Mouse (Mus musculus): ENCODE measurements around the gene Tubg1. TPM values are rescaled to one million over a fixed set of nuclear protein-coding genes. Genes with fewer than 3 reads are reported as not detected.
A peak's percentile ranks its signal among the peaks of the same experiment; 100 is the strongest.

Tubg1 gene
- polyA plus RNA-seq, 1 experiment from 2014 or later: 83.5 TPM

GRCm38 (mm10) chr11:101087682-101088055 is 32.1 kb upstream of the Tubg1 start:
- Histone ChIP-seq H3K27ac (ENCODE audit: low read depth, low read length) (peak overlapping the region; percentile 72), H3K36me3 (ENCODE audit: control insufficient read depth, insufficient read depth, low read length) (peaks cover 33% of the 10 kb centered on the region), H3K9ac (ENCODE audit: low read depth, low read length) (peak overlapping the region; percentile 80), H3K4me2 (peak overlapping the region; percentile 97), H3K4me1 (ENCODE audit: control insufficient read depth, insufficient read depth, low read length) (peaks cover 25% of the 10 kb centered on the region), H3K27me3 (ENCODE audit: control insufficient read depth, insufficient read depth, low read length) (no peaks in the 10 kb centered on the region), H3K9me3 (replicated peaks; ENCODE audit: control insufficient read depth, low read length) (no peaks in the 10 kb centered on the region), H3K4me3 (ENCODE audit: low read depth, low read length) (peak overlapping the region; percentile 66)
- WGBS (ENCODE audit: insufficient replicate concordance): 9% methylated on average over 8 of the region's 8 CpGs
- no peak for ATAC-seq (replicated peaks; ENCODE audit: insufficient number of reproducible peaks, low FRiP score, low TSS enrichment)

GRCm38 (mm10) chr11:101089931-101090330 is 29.8 kb upstream of the Tubg1 start:
- H3K4me3 ChIP-seq (ENCODE audit: low read depth, low read length): no peak overlapping the region
- H3K27ac ChIP-seq (ENCODE audit: low read depth, low read length): no peak overlapping the region
- no peak overlapping the region for H3K4me2 ChIP-seq
- no peaks in the 10 kb centered on the region for H3K9me3 ChIP-seq (replicated peaks; ENCODE audit: control insufficient read depth, low read length)
- peaks cover 26% of the 10 kb centered on the region for H3K4me1 ChIP-seq (ENCODE audit: control insufficient read depth, insufficient read depth, low read length)
- H3K27me3 ChIP-seq (ENCODE audit: control insufficient read depth, insufficient read depth, low read length): no peaks in the 10 kb centered on the region
- ATAC-seq (replicated peaks; ENCODE audit: insufficient number of reproducible peaks, low FRiP score, low TSS enrichment): no peak
- H3K36me3 ChIP-seq (ENCODE audit: control insufficient read depth, insufficient read depth, low read length): peaks cover 33% of the 10 kb centered on the region
- WGBS (ENCODE audit: insufficient replicate concordance): 90% methylated on average over 1 of the region's 1 CpGs
- H3K9ac ChIP-seq (ENCODE audit: low read depth, low read length): no peak overlapping the region

GRCm38 (mm10) chr11:101094930-101095313 is 24.8 kb upstream of the Tubg1 start:
- Histone ChIP-seq H3K4me2 (peak overlapping the region; percentile 73), H3K27ac (ENCODE audit: low read depth, low read length) (0 out of 2 replicates have a peak overlapping the region, but pooled peaks have one; percentile 96), H3K9me3 (replicated peaks; ENCODE audit: control insufficient read depth, low read length) (no peaks in the 10 kb centered on the region), H3K4me3 (ENCODE audit: low read depth, low read length) (peak overlapping the region; percentile 76), H3K4me1 (ENCODE audit: control insufficient read depth, insufficient read depth, low read length) (peaks cover 8% of the 10 kb centered on the region; the same call in 1 of the 2 replicates), H3K27me3 (ENCODE audit: control insufficient read depth, insufficient read depth, low read length) (no peaks in the 10 kb centered on the region), H3K9ac (ENCODE audit: low read depth, low read length) (peak overlapping the region; percentile 83), H3K36me3 (ENCODE audit: control insufficient read depth, insufficient read depth, low read length) (peaks cover 43% of the 10 kb centered on the region)
- under 1% methylated on average over 18 of the region's 18 CpGs for whole genome bisulfite sequencing (ENCODE audit: insufficient replicate concordance)
- 0 out of 2 replicates have a peak, but pooled peaks have one; percentile 10 for ATAC-seq (replicated peaks; ENCODE audit: insufficient number of reproducible peaks, low FRiP score, low TSS enrichment)

GRCm38 (mm10) chr11:101095314-101096024 is 24.3 kb upstream of the Tubg1 start, which contains the start of gene Psmc3ip:
TSS of gene Psmc3ip (minus strand) at chr11:101095436.
- H3K9ac ChIP-seq (ENCODE audit: low read depth, low read length): peak within 1 kb of the TSS; percentile 83
- peak within 1 kb of the TSS; percentile 96 for H3K27ac ChIP-seq (ENCODE audit: low read depth, low read length)
- H3K4me2 ChIP-seq: peak within 1 kb of the TSS; percentile 73
- H3K4me1 ChIP-seq (ENCODE audit: control insufficient read depth, insufficient read depth, low read length): peaks cover 8% of the 10 kb centered on the region; the same call in 1 of the 2 replicates
- H3K9me3 ChIP-seq (replicated peaks; ENCODE audit: control insufficient read depth, low read length): no peaks in the 10 kb centered on the region
- WGBS (ENCODE audit: insufficient replicate concordance): under 1% methylated on average over 43 of the region's 43 CpGs
- peak within 1 kb of the TSS; percentile 76 for H3K4me3 ChIP-seq (ENCODE audit: low read depth, low read length)
- peaks cover 43% of the 10 kb centered on the region for H3K36me3 ChIP-seq (ENCODE audit: control insufficient read depth, insufficient read depth, low read length)
- H3K27me3 ChIP-seq (ENCODE audit: control insufficient read depth, insufficient read depth, low read length): no peaks in the 10 kb centered on the region
- peak; percentile 85 for ATAC-seq (replicated peaks; ENCODE audit: insufficient number of reproducible peaks, low FRiP score, low TSS enrichment)

GRCm38 (mm10) chr11:101098231-101098630 is 21.5 kb upstream of the Tubg1 start:
- Histone ChIP-seq H3K4me2 (no peak overlapping the region), H3K9ac (ENCODE audit: low read depth, low read length) (no peak overlapping the region), H3K9me3 (replicated peaks; ENCODE audit: control insufficient read depth, low read length) (no peaks in the 10 kb centered on the region), H3K27ac (ENCODE audit: low read depth, low read length) (no peak overlapping the region), H3K27me3 (ENCODE audit: control insufficient read depth, insufficient read depth, low read length) (no peaks in the 10 kb centered on the region), H3K36me3 (ENCODE audit: control insufficient read depth, insufficient read depth, low read length) (peaks cover 26% of the 10 kb centered on the region), H3K4me3 (ENCODE audit: low read depth, low read length) (no peak overlapping the region), H3K4me1 (ENCODE audit: control insufficient read depth, insufficient read depth, low read length) (peaks cover 8% of the 10 kb centered on the region; the same call in 1 of the 2 replicates)
- 92% methylated on average over 8 of the region's 8 CpGs for WGBS (ENCODE audit: insufficient replicate concordance)
- ATAC-seq (replicated peaks; ENCODE audit: insufficient number of reproducible peaks, low FRiP score, low TSS enrichment): no peak

GRCm38 (mm10) chr11:101103011-101103410 is 16.7 kb upstream of the Tubg1 start:
- ATAC-seq (replicated peaks; ENCODE audit: insufficient number of reproducible peaks, low FRiP score, low TSS enrichment): no peak
- Histone ChIP-seq H3K27me3 (ENCODE audit: control insufficient read depth, insufficient read depth, low read length) (no peaks in the 10 kb centered on the region), H3K9ac (ENCODE audit: low read depth, low read length) (no peak overlapping the region), H3K4me3 (ENCODE audit: low read depth, low read length) (no peak overlapping the region), H3K4me1 (ENCODE audit: control insufficient read depth, insufficient read depth, low read length) (no peaks in the 10 kb centered on the region), H3K4me2 (no peak overlapping the region), H3K9me3 (replicated peaks; ENCODE audit: control insufficient read depth, low read length) (no peaks in the 10 kb centered on the region), H3K36me3 (ENCODE audit: control insufficient read depth, insufficient read depth, low read length) (peaks cover 19% of the 10 kb centered on the region), H3K27ac (ENCODE audit: low read depth, low read length) (no peak overlapping the region)
- 91% methylated on average over 5 of the region's 5 CpGs for WGBS (ENCODE audit: insufficient replicate concordance)

- no peaks in the 10 kb centered on the region for H3K4me1 ChIP-seq (ENCODE audit: control insufficient read depth, insufficient read depth, low read length)
- no peaks in the 10 kb centered on the region for H3K9me3 ChIP-seq (replicated peaks; ENCODE audit: control insufficient read depth, low read length)
- H3K4me3 ChIP-seq (ENCODE audit: low read depth, low read length): no peak overlapping the region
- no peak overlapping the region for H3K27ac ChIP-seq (ENCODE audit: low read depth, low read length)
- H3K27me3 ChIP-seq (ENCODE audit: control insufficient read depth, insufficient read depth, low read length): no peaks in the 10 kb centered on the region
- 89% methylated on average over 4 of the region's 4 CpGs for WGBS (ENCODE audit: insufficient replicate concordance)
- no peaks in the 10 kb centered on the region; the same call in 1 of the 2 replicates for H3K36me3 ChIP-seq (ENCODE audit: control insufficient read depth, insufficient read depth, low read length)
- no peak overlapping the region for H3K4me2 ChIP-seq
- no peak overlapping the region for H3K9ac ChIP-seq (ENCODE audit: low read depth, low read length)
- no peak for ATAC-seq (replicated peaks; ENCODE audit: insufficient number of reproducible peaks, low FRiP score, low TSS enrichment)
These were observed 10.4 kb upstream of the Tubg1 start for GRCm38 (mm10) chr11:101109351-101109750.

GRCm38 (mm10) chr11:101110708-101111107 is 9.0 kb upstream of the Tubg1 start:
- no peaks in the 10 kb centered on the region for H3K9me3 ChIP-seq (replicated peaks; ENCODE audit: control insufficient read depth, low read length)
- H3K4me1 ChIP-seq (ENCODE audit: control insufficient read depth, insufficient read depth, low read length): no peaks in the 10 kb centered on the region
- H3K27me3 ChIP-seq (ENCODE audit: control insufficient read depth, insufficient read depth, low read length): no peaks in the 10 kb centered on the region
- H3K36me3 ChIP-seq (ENCODE audit: control insufficient read depth, insufficient read depth, low read length): no peaks in the 10 kb centered on the region; the same call in 1 of the 2 replicates
- H3K4me3 ChIP-seq (ENCODE audit: low read depth, low read length): no peak overlapping the region
- ATAC-seq (replicated peaks; ENCODE audit: insufficient number of reproducible peaks, low FRiP score, low TSS enrichment): no peak
- H3K9ac ChIP-seq (ENCODE audit: low read depth, low read length): no peak overlapping the region
- no peak overlapping the region for H3K4me2 ChIP-seq
- no peak overlapping the region for H3K27ac ChIP-seq (ENCODE audit: low read depth, low read length)
- 58% methylated on average over 5 of the region's 5 CpGs for WGBS (ENCODE audit: insufficient replicate concordance)

GRCm38 (mm10) chr11:101111178-101111577 is 8.6 kb upstream of the Tubg1 start:
- WGBS (ENCODE audit: insufficient replicate concordance): 86% methylated on average over 4 of the region's 4 CpGs
- Histone ChIP-seq H3K4me3 (ENCODE audit: low read depth, low read length) (no peak overlapping the region), H3K27ac (ENCODE audit: low read depth, low read length) (no peak overlapping the region), H3K4me2 (no peak overlapping the region), H3K4me1 (ENCODE audit: control insufficient read depth, insufficient read depth, low read length) (no peaks in the 10 kb centered on the region), H3K9me3 (replicated peaks; ENCODE audit: control insufficient read depth, low read length) (no peaks in the 10 kb centered on the region), H3K27me3 (ENCODE audit: control insufficient read depth, insufficient read depth, low read length) (no peaks in the 10 kb centered on the region), H3K9ac (ENCODE audit: low read depth, low read length) (no peak overlapping the region), H3K36me3 (ENCODE audit: control insufficient read depth, insufficient read depth, low read length) (no peaks in the 10 kb centered on the region; the same call in 1 of the 2 replicates)
- no peak for ATAC-seq (replicated peaks; ENCODE audit: insufficient number of reproducible peaks, low FRiP score, low TSS enrichment)

All from heart, embryonic 11.5 days (tissue).